Mouse (Mus musculus) liver, postnatal 0 days (tissue): ENCODE results near the gene Lexm.

Experiments
- CTCF ChIP-seq: sonication (generic); IDR thresholded peaks from 2 replicates; pipeline ENCODE4 v1.5.1; 2016; ENCODE audit warnings: antibody characterized with exemption, low read depth
- EP300 ChIP-seq: IDR thresholded peaks from 2 replicates; pipeline ENCODE4 v1.6.1; 2016; ENCODE audit warnings: antibody characterized with exemption, low read depth, mild to moderate bottlenecking

DNA sequence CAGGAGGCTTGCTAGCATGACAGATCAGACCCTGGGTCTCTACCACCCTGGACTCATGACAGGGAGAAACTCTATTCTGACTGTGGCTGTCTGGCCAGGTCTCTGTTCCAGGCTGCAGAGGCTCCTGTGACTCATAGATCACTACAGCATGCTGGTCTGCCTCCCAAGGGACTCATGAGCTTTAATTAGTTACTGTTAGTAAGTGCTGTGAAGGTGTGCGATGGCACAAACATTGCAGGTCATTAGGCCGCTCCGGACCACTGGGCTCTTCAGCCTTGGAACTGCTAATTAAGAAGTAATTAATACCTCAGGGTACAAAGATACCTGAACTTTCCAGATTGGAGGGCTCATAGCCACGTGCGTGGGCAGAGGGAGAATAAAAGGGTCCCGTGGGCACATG, 30.1 kb upstream of the Lexm start:
- TF ChIP-seq CTCF (no peak), EP300 (no peak)
